Mouse (Mus musculus): ENCODE data around the gene Olfr1065. TPM values are rescaled to one million over a fixed set of nuclear protein-coding genes. Genes with fewer than 3 reads are reported as not detected.
"Not testable (repeated sequence)": the region's sequence is repeated elsewhere in the genome, so short reads cannot be mapped to it uniquely, and the experiment has no call there.

Olfr1065 gene
- polyA plus RNA-seq (2015; fragmentation: Nextera tagmentation; extraction: Ambion mirVana), result not detected in 2 replicates

GRCm38 (mm10) chr2:86450491-86450890 is at the start of gene Olfr1065:
Gene Olfr1065, minus strand, starts transcription at chr2:86450591.
- H3K9ac ChIP-seq (replicated peaks; ENCODE audit: low read depth); H3K27me3 ChIP-seq (replicated peaks; ENCODE audit: insufficient read depth, low read length); H3K27ac ChIP-seq (ENCODE audit: low read length); DNase-seq (ENCODE audit: low spot score); H3K4me2 ChIP-seq (replicated peaks; ENCODE audit: low read depth, low read length); H3K4me1 ChIP-seq (ENCODE audit: insufficient read depth, low read depth, low read length); H3K36me3 ChIP-seq (ENCODE audit: insufficient read depth, low read length); H3K9me3 ChIP-seq (ENCODE audit: low read length); ATAC-seq; H3K4me3 ChIP-seq (ENCODE audit: low read depth, low read length): not testable (repeated sequence)
- whole genome bisulfite sequencing, result no CpG with 5 or more reads among the region's 1 CpGs

GRCm38 (mm10) chr2:86487286-86487685 is 36.9 kb upstream of the Olfr1065 start, which contains the start of gene Olfr228:
Gene Olfr228, minus strand, starts transcription at chr2:86487386.
- Histone ChIP-seq H3K9ac (replicated peaks; ENCODE audit: low read depth) (no peak within 1 kb of the TSS), H3K4me2 (replicated peaks; ENCODE audit: low read depth, low read length) (no peak within 1 kb of the TSS), H3K9me3 (ENCODE audit: low read length) (no peaks in the 10 kb centered on the region), H3K27ac (ENCODE audit: low read length) (no peak within 1 kb of the TSS), H3K4me1 (ENCODE audit: insufficient read depth, low read depth, low read length) (no peaks in the 10 kb centered on the region), H3K27me3 (replicated peaks; ENCODE audit: insufficient read depth, low read length) (no peaks in the 10 kb centered on the region), H3K4me3 (ENCODE audit: low read depth, low read length) (no peak within 1 kb of the TSS), H3K36me3 (ENCODE audit: insufficient read depth, low read length) (no peaks in the 10 kb centered on the region)
- ATAC-seq, result no peak
- TF ChIP-seq EP300 (IDR thresholded peaks at IDR 0.05) (no peak), CTCF (IDR thresholded peaks at IDR 0.05) (no peak)
- WGBS, result 39% methylated on average over 1 of the region's 1 CpGs
- no peak for DNase-seq (ENCODE audit: low spot score)

- H3K36me3 ChIP-seq (ENCODE audit: insufficient read depth, low read length), result no peaks in the 10 kb centered on the region
- H3K4me3 ChIP-seq (ENCODE audit: low read depth, low read length), result no peak overlapping the region
- H3K9me3 ChIP-seq (ENCODE audit: low read length), result no peaks in the 10 kb centered on the region
- DNase-seq (ENCODE audit: low spot score) (peak; percentile 9), ATAC-seq (no peak)
- H3K27me3 ChIP-seq (replicated peaks; ENCODE audit: insufficient read depth, low read length), result no peaks in the 10 kb centered on the region
- 26% methylated on average over 10 of the region's 10 CpGs for WGBS
- TF ChIP-seq CTCF (IDR thresholded peaks at IDR 0.05) (peak; percentile 73), EP300 (IDR thresholded peaks at IDR 0.05) (no peak)
- H3K4me1 ChIP-seq (ENCODE audit: insufficient read depth, low read depth, low read length), result no peaks in the 10 kb centered on the region
- H3K27ac ChIP-seq (ENCODE audit: low read length), result no peak overlapping the region
- H3K9ac ChIP-seq (replicated peaks; ENCODE audit: low read depth), result no peak overlapping the region
- H3K4me2 ChIP-seq (replicated peaks; ENCODE audit: low read depth, low read length), result no peak overlapping the region
Observed at GRCm38 (mm10) chr2:86464442-86465109, 14.2 kb upstream of the Olfr1065 start.

GRCm38 (mm10) chr2:86460434-86460833 is 10.0 kb upstream of the Olfr1065 start:
- WGBS, result 69% methylated on average over 1 of the region's 1 CpGs
- ATAC-seq (no peak), DNase-seq (ENCODE audit: low spot score) (no peak)
- Histone ChIP-seq H3K27ac (ENCODE audit: low read length) (no peak overlapping the region), H3K36me3 (ENCODE audit: insufficient read depth, low read length) (no peaks in the 10 kb centered on the region), H3K4me3 (ENCODE audit: low read depth, low read length) (no peak overlapping the region), H3K4me1 (ENCODE audit: insufficient read depth, low read depth, low read length) (no peaks in the 10 kb centered on the region), H3K9me3 (ENCODE audit: low read length) (no peaks in the 10 kb centered on the region), H3K4me2 (replicated peaks; ENCODE audit: low read depth, low read length) (no peak overlapping the region), H3K9ac (replicated peaks; ENCODE audit: low read depth) (no peak overlapping the region), H3K27me3 (replicated peaks; ENCODE audit: insufficient read depth, low read length) (no peaks in the 10 kb centered on the region)
- TF ChIP-seq EP300 (IDR thresholded peaks at IDR 0.05), result no peak
- TF ChIP-seq CTCF (IDR thresholded peaks at IDR 0.05), result no peak

GRCm38 (mm10) chr2:86456169-86456568 is 5.8 kb upstream of the Olfr1065 start, which contains the start of gene Olfr1066:
Gene Olfr1066, minus strand, starts transcription at chr2:86456269.
- Histone ChIP-seq H3K9me3 (ENCODE audit: low read length) (no peaks in the 10 kb centered on the region), H3K27me3 (replicated peaks; ENCODE audit: insufficient read depth, low read length) (no peaks in the 10 kb centered on the region), H3K4me1 (ENCODE audit: insufficient read depth, low read depth, low read length) (no peaks in the 10 kb centered on the region), H3K4me3 (ENCODE audit: low read depth, low read length) (no peak within 1 kb of the TSS), H3K9ac (replicated peaks; ENCODE audit: low read depth) (no peak within 1 kb of the TSS), H3K4me2 (replicated peaks; ENCODE audit: low read depth, low read length) (no peak within 1 kb of the TSS), H3K36me3 (ENCODE audit: insufficient read depth, low read length) (no peaks in the 10 kb centered on the region), H3K27ac (ENCODE audit: low read length) (no peak within 1 kb of the TSS)
- DNase-seq (ENCODE audit: low spot score) (no peak), ATAC-seq (no peak)
- TF ChIP-seq EP300 (IDR thresholded peaks at IDR 0.05) (no peak), CTCF (IDR thresholded peaks at IDR 0.05) (no peak)
- WGBS, result 65% methylated on average over 1 of the region's 1 CpGs

- H3K36me3 ChIP-seq (ENCODE audit: insufficient read depth, low read length); H3K9ac ChIP-seq (replicated peaks; ENCODE audit: low read depth); H3K4me3 ChIP-seq (ENCODE audit: low read depth, low read length); H3K9me3 ChIP-seq (ENCODE audit: low read length); H3K4me2 ChIP-seq (replicated peaks; ENCODE audit: low read depth, low read length); H3K27me3 ChIP-seq (replicated peaks; ENCODE audit: insufficient read depth, low read length); H3K4me1 ChIP-seq (ENCODE audit: insufficient read depth, low read depth, low read length); DNase-seq (ENCODE audit: low spot score); ATAC-seq; H3K27ac ChIP-seq (ENCODE audit: low read length): not testable (repeated sequence)
- 62% methylated on average over 1 of the region's 1 CpGs for WGBS
Observed at GRCm38 (mm10) chr2:86442101-86442500, 8.3 kb downstream of the Olfr1065 start.

- H3K27me3 ChIP-seq (replicated peaks; ENCODE audit: insufficient read depth, low read length); H3K9ac ChIP-seq (replicated peaks; ENCODE audit: low read depth); H3K4me2 ChIP-seq (replicated peaks; ENCODE audit: low read depth, low read length); DNase-seq (ENCODE audit: low spot score); H3K27ac ChIP-seq (ENCODE audit: low read length); H3K4me3 ChIP-seq (ENCODE audit: low read depth, low read length); H3K36me3 ChIP-seq (ENCODE audit: insufficient read depth, low read length); ATAC-seq; H3K4me1 ChIP-seq (ENCODE audit: insufficient read depth, low read depth, low read length); H3K9me3 ChIP-seq (ENCODE audit: low read length): not testable (repeated sequence)
- WGBS, result 82% methylated on average over 8 of the region's 8 CpGs
Observed at GRCm38 (mm10) chr2:86428511-86428910, 21.9 kb downstream of the Olfr1065 start.

- not testable (repeated sequence) for H3K27me3 ChIP-seq (replicated peaks; ENCODE audit: insufficient read depth, low read length); H3K4me3 ChIP-seq (ENCODE audit: low read depth, low read length); DNase-seq (ENCODE audit: low spot score)
Observed at GRCm38 (mm10) chr2:86426649-86427048, 23.7 kb downstream of the Olfr1065 start, which contains the start of gene Olfr1062. Gene Olfr1062, minus strand, starts transcription at chr2:86426749.

More at GRCm38 (mm10) chr2:86426649-86427048, 23.7 kb downstream of the Olfr1065 start, which contains the start of gene Olfr1062:
- ATAC-seq; H3K9ac ChIP-seq (replicated peaks; ENCODE audit: low read depth); H3K9me3 ChIP-seq (ENCODE audit: low read length); H3K36me3 ChIP-seq (ENCODE audit: insufficient read depth, low read length); H3K27ac ChIP-seq (ENCODE audit: low read length); H3K4me1 ChIP-seq (ENCODE audit: insufficient read depth, low read depth, low read length); H3K4me2 ChIP-seq (replicated peaks; ENCODE audit: low read depth, low read length): not testable (repeated sequence)
